Mouse (Mus musculus) central nervous system, embryonic 18 days (tissue): ENCODE data around the gene Tas2r107. TPM values are rescaled to one million over a fixed set of nuclear protein-coding genes. Genes with fewer than 3 reads are reported as not detected.

Experiments
- polyA plus RNA-seq: library from polyadenylated mRNA; depleted of rRNA; stranded (reverse); fragments of >200 nt; gene quantifications from 2 replicates; pipeline ENCODE4 v1.2.3, GENCODE M21; 2012; rRNA removed

Tas2r107 gene
- polyA plus RNA-seq = not detected in 2 replicates

GRCm38 (mm10) chr6:131660049-131660448 is at the start of gene Tas2r107:
TSS of gene Tas2r107 (minus strand) at chr6:131660149.

GRCm38 (mm10) chr6:131689963-131690362 is 30.0 kb upstream of the Tas2r107 start, which contains the start of gene Tas2r114:
TSS of gene Tas2r114 (minus strand) at chr6:131690063.

GRCm38 (mm10) chr6:131687395-131687794 is 27.4 kb upstream of the Tas2r107 start, which contains the start of gene Tas2r105:
TSS of gene Tas2r105 (minus strand) at chr6:131687495.

GRCm38 (mm10) chr6:131685644-131686043 is 25.7 kb upstream of the Tas2r107 start, which contains the start of gene Tas2r104:
TSS of gene Tas2r104 (minus strand) at chr6:131685744.

DNA sequence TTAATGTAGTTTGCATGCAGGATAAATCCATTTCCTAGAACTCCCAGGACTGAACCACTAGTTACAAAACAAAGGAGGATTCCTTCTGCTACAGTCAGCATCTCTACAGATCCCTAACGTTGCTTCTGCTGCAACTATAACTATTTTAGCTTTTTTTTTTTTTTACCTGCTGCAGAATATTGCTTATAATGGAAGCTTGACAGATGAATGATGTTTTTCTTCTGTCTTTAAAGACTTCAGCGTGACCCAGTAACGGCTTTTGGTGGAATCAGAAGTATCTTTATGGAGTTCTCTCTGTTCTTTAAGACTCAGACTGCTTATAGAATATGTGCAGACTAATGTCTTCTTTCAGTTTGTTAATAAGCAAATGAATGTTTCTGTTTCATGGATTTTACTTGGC is 18.8 kb upstream of the Tas2r107 start, which contains the start of gene Tas2r106:
Gene Tas2r106, minus strand, starts transcription at position 101 of the 400 bp plus-strand sequence.

DNA sequence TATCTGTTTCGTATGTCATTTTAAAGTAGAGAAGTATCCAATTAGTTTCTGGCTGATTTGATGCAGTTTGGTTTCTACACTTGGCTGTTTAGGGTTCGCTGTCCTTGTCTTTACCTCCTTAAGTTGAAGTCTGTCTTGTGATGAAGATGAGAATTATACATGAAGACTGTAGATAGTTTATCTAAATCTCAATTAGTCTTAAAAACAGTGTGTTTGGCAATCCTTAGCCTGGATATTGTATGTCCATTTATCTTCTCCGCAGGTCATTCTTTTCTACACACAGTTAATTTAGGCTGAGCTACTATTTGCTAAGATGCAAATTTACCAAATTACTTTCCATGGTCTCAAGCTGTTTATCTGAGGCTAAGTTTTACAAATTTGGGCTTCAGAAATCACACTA is 29.1 kb downstream of the Tas2r107 start, which contains the start of gene Tas2r130:
Gene Tas2r130, minus strand, starts transcription at position 101 of the 400 bp plus-strand sequence.

Other genes with a start within 250 kb of the Tas2r107 start
- gene 5430401F13Rik, start 173.7 kb downstream of the Tas2r107 start, polyA plus RNA-seq = not detected in 2 replicates
- gene Gm6619, start 173.7 kb downstream of the Tas2r107 start, polyA plus RNA-seq = not detected in 2 replicates
- not detected in 2 replicates for gene Tas2r130, start 29.2 kb downstream of the Tas2r107 start, polyA plus RNA-seq
- not detected in 2 replicates for gene Tas2r106, start 18.7 kb upstream of the Tas2r107 start, polyA plus RNA-seq
- gene Tas2r104, start 25.6 kb upstream of the Tas2r107 start, polyA plus RNA-seq = not detected in 2 replicates
- gene Tas2r105, start 27.3 kb upstream of the Tas2r107 start, polyA plus RNA-seq = not detected in 2 replicates
- not detected in 2 replicates for gene Tas2r114, start 29.9 kb upstream of the Tas2r107 start, polyA plus RNA-seq